Mouse (Mus musculus): ENCODE measurements at regions not wholly inside any gene's neighbourhood (a gene's known extent, or its start where the extent isn't known, plus 50 kb on each side); places are given as distances from the start of the nearest gene placed in this dataset.

GRCm38 (mm10) chr17:45932611-45933010 is 99.6 kb downstream of the Vegfa start:
- no peak for DNase-seq (ENCODE audit: low spot score in 2 of 2)
- intact Hi-C loops (cut with DNase I), result no loop called here

DNA sequence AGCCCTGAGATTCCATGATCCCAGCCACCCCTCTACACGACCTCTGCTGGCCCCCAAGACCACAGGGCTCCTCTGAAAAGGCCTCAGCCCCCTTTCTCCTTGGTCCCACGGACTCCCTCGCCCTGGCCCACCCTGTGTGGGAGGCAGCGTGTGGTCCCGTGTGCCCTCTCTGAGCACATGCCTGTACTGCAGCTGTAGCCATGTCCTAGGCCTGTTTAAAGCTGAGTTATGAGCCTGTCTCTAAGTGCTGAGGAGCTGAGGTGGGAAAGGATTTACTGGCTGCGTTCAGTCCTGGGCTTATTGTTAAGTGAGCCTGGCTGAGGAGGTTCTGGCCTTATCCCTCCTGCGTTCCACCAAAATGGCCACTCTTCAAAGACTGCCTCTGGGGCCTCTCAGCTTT is 102.6 kb downstream of the Vegfa start:
- no peak for DNase-seq (ENCODE audit: low spot score in 2 of 2)
- intact Hi-C loops (cut with DNase I), result no loop called here

DNA sequence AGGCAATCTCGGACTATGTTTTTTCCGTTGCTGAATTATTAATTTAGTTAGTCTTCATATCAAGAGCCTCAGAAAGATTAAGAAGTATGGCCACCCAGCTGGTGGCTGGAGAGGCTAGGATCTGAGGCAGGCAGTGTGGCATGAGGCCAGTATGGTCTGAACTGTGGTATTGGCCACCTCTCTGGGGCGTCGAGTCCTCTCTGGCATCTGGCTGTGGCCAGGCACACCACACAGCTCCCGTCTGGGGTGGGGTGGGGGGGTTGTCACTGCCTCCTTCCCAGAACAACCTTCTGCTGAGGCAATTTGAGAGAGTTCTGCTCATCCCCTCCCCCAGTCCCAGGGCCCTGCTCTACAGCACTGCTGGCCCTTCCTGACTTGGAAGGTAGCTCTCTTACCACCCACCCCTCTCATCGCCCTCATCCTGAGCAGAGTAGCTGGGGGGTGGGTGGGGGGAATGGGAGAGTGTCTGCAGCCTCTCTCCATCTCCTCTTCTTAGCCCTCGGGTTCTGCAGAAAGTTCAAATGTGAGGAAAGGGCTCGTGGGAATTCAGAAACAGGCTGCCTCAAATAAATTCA is 103.2 kb downstream of the Vegfa start:
- DNase-seq (ENCODE audit: low spot score in 2 of 2), result no peak
- intact Hi-C loops (cut with DNase I), result no loop called here

GRCm38 (mm10) chr17:45928013-45928412 is 104.2 kb downstream of the Vegfa start:
- no peak for DNase-seq (ENCODE audit: low spot score in 2 of 2)
- intact Hi-C loops (cut with DNase I), result no loop called here

DNA sequence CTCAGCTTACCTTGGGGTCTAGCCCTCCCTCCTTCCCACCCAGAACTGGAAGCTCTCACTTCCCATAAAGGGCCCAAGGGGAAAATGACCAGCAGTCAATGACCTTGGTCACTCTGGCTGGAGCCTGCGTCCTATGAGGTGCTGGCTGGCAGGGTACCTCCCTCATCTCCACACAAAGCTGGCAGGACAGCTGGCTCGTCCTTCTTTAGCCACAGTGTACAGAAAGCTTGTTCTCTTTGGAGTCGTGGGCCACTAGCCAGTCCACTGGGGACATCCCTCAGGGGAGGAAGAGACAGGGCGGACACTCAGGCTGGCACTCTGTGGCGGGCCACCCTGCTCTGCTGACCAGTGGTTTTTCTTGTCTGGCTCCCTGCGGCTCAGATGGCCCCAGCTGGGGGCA is 106.3 kb downstream of the Vegfa start:
- intact Hi-C loops (cut with DNase I), result no loop called here
- no peak for DNase-seq (ENCODE audit: low spot score in 2 of 2)

DNA sequence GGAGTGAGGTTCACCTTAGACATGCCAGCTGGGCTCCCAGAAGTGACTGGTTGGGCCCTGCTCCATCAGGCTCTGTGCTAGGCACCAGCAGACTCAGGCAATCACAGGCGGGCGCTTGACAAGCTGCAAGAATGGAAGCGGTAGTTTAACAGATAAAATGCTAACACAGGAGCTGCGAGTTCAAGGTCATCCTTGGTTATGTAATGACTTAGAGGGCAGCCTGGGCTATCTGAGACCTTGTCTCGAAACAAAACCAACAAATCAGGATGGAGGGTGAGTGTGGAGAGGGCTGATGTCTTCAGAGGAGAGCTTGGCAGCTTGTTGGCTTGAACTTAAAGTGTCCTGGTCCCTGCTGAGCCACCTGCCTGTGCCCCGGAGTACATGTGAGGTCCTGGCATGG is 107.6 kb downstream of the Vegfa start:
- intact Hi-C loops (cut with DNase I), result no loop called here
- no peak for DNase-seq (ENCODE audit: low spot score in 2 of 2)

DNA sequence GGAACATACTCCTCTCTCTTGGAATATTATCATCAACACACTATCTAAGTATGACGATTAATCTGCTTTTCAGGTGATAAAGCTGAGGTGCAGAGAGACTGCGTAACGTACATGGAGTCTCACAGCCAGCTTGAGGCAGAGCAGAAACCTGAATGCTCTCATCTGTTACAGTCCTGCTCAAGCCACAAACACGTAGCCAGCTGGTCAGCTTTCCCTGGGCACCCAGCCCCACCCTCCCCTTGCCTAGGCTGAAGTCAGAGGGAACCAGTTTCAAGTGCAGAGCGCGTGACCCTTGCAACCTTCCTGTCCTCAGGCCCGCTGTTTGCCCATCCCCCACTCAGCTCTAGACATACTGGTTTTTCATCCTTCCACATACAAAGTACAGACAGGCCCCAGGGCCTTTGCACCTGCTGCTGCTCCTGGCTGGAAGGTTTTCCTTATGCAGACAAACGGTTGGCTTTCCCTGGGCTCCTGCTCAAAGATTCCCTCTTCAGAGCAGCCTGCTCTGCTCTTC is 108.9 kb downstream of the Vegfa start:
- no peak for DNase-seq (ENCODE audit: low spot score in 2 of 2)
- intact Hi-C loops (cut with DNase I), result no loop called here

GRCm38 (mm10) chr17:45917647-45918046 is 114.5 kb downstream of the Vegfa start:
- intact Hi-C loops (cut with DNase I), result no loop called here
- DNase-seq (ENCODE audit: low spot score in 2 of 2), result no peak

GRCm38 (mm10) chr17:45916937-45917336 is 115.2 kb downstream of the Vegfa start:
- DNase-seq (ENCODE audit: low spot score in 2 of 2), result peak in 1 of 2 experiments; percentile 56
- intact Hi-C loops (cut with DNase I), result no loop called here

- intact Hi-C loops (cut with DNase I), result no loop called here
- DNase-seq (ENCODE audit: low spot score in 2 of 2), result no peak
These were observed 117.4 kb downstream of the Vegfa start for GRCm38 (mm10) chr17:45914706-45915240.

DNA sequence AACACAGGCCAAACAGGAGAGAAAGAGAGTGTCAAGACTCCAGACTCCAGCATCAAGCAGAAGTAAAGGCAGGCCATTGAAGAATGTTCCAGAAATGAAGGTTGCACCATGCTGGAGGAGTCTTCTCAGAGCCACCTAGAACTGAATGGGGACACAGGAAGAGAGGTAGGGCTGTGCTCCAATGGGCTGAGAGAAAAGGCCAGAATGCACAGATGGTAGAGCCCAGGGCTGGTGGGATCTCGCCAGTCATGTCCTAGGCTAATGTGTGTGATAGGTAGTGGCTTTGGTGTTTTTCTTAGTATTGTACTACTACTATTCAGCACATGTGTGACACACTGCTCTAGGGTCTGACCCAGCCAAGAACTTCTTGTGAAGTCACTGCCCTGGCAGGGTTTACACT is 117.9 kb downstream of the Vegfa start:
- DNase-seq (ENCODE audit: low spot score in 2 of 2), result no peak
- intact Hi-C loops (cut with DNase I), result no loop called here

- intact Hi-C loops (cut with DNase I), result no loop called here
These were observed 118.5 kb downstream of the Vegfa start for GRCm38 (mm10) chr17:45913671-45914070.

DNA sequence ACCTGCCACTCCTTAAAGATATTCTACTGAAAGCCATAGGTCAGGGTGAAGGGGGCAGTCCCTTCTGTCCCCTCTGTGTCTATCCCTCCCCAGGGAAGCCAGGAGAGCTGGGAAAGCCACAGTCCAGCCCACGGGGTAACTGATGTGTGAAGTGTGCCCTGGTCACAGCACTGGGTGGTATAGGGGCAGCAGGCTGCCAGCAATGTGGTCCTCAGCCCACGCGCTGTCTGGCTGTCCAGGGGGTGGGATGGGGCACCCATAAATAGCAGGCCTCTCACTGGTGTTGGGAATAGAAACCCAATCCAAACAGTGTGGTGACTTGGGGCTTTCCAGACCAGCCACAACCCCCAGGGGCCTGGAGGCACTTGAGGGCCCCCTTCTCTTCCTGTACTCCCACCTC is 120.0 kb downstream of the Vegfa start:
- intact Hi-C loops (cut with DNase I), result no loop called here
- no peak for DNase-seq (ENCODE audit: low spot score in 2 of 2)

More at GRCm38 (mm10) chr17:45913671-45914070, 118.5 kb downstream of the Vegfa start:
- no peak for DNase-seq (ENCODE audit: low spot score in 2 of 2)

- no peak for DNase-seq (ENCODE audit: low spot score in 2 of 2)
- intact Hi-C loops (cut with DNase I), result no loop called here
These were observed 120.9 kb downstream of the Vegfa start for GRCm38 (mm10) chr17:45911201-45911731.

GRCm38 (mm10) chr17:45910245-45910644 is 121.9 kb downstream of the Vegfa start:
- DNase-seq (ENCODE audit: low spot score in 2 of 2), result no peak
- intact Hi-C loops (cut with DNase I), result no loop called here

- intact Hi-C loops (cut with DNase I), result no loop called here
These were observed 124.6 kb downstream of the Vegfa start for GRCm38 (mm10) chr17:45907587-45907986.

DNA sequence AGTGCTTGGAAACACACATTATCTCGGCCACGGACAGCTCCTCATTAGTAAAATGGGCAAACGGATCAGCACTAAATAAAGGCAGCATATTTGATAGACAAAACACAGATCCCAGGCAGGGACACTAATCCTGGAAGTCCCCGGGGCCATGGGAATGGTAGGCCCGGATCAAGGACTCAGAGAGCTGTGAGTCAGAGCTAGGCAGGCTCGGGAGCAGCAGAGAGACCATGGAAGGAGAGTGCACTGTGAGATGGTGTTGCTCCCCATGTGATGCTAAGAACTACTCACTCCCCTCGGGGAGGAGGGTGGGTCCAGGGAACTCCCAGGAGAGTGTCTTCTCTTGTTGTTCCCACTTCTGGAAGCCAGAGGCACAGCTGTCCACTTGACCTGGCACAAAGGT is 126.6 kb downstream of the Vegfa start:
- DNase-seq (ENCODE audit: low spot score in 2 of 2), result no peak
- intact Hi-C loops (cut with DNase I), result no loop called here

More at GRCm38 (mm10) chr17:45907587-45907986, 124.6 kb downstream of the Vegfa start:
- DNase-seq (ENCODE audit: low spot score in 2 of 2), result no peak

DNA sequence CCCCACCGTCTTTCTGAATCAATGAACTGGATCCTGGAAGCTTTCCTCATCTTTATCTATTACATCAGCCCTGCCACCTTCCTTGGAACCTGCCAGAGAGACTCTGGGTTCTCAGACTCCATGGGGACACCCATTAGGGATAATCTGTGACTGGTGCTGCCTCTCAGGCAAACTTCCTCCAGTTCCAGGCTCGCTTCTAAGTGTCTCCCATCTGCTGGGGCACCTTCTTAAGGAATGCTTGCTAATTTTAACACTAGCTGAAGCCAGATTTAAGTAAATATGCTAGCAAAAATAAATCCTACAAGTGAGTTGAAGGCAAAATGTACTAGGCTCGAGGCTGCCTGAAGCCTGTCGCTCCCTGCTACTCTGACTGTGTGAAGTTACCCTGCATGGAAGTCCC is 127.9 kb downstream of the Vegfa start:
- intact Hi-C loops (cut with DNase I), result loop anchor here (5.0 kb wide), 2 partner anchors 128 to 167 kb away; partner anchors contain the start of gene Vegfa
- DNase-seq (ENCODE audit: low spot score in 2 of 2), result peak; percentile 42 to 87

- intact Hi-C loops (cut with DNase I), result loop anchor here (5.0 kb wide), 2 partner anchors 129 to 166 kb away; partner anchors contain the start of gene Vegfa
- DNase-seq (ENCODE audit: low spot score in 2 of 2), result no peak
These were observed 128.9 kb downstream of the Vegfa start for GRCm38 (mm10) chr17:45903294-45903693.

DNA sequence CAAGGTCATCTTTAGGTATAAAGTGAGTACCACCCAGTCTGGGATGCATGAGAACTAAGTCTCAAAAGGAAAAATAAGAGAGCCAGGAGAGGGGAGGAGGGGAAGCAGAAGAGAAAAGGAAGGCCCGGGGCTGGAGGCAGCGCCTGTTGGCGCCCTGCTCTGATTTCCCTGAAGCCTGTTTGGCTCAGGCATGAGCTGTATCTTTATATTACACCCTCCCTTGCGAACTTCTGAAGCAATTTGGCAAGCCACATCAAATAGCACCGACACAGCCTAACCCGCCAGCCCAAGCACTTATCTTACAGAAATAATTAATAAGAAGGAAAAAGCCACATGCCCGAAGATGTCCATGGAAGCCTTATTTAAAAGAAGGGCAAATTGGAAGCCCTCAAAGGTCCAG is 129.5 kb downstream of the Vegfa start:
- DNase-seq (ENCODE audit: low spot score in 2 of 2), result no peak
- intact Hi-C loops (cut with DNase I), result loop anchor here (5.0 kb wide), 2 partner anchors 130 to 165 kb away; partner anchors contain the start of gene Vegfa

- intact Hi-C loops (cut with DNase I), result no loop called here
- DNase-seq (ENCODE audit: low spot score in 2 of 2), result no peak
These were observed 135.3 kb downstream of the Vegfa start for GRCm38 (mm10) chr17:45896922-45897302.
